Mouse (Mus musculus) heart, embryonic 13.5 days (tissue): ENCODE results near the gene Plpp3. TPM values are rescaled to one million over a fixed set of nuclear protein-coding genes. Genes with fewer than 3 reads are reported as not detected.
"Not testable (repeated sequence)": the region's sequence is repeated elsewhere in the genome, so short reads cannot be mapped to it uniquely, and the experiment has no call there.

Experiments used
- ATAC-seq: fragments of 200-750 bp; cut with Nextera tagmentation; 2 replicates; pipeline ENCODE4 v1.8.0; 2017; ENCODE audit warnings: moderate TSS enrichment; ENCODE audit not compliant: insufficient number of reproducible peaks, low FRiP score, low TSS enrichment; ENCODE audit errors: extremely low read depth
- H3K27ac ChIP-seq: fragments of 300-500 bp; sonication (generic); replicated peaks from 2 replicates; pipeline ENCODE4 v1.5.1; 2015; ENCODE audit warnings: moderate library complexity, mild to moderate bottlenecking, inconsistent platforms
- H3K27me3 ChIP-seq: fragments of 300-500 bp; sonication (generic); replicated peaks from 2 replicates; pipeline ENCODE4 v1.6.1; 2015; ENCODE audit warnings: mild to moderate bottlenecking, inconsistent platforms
- H3K36me3 ChIP-seq: fragments of 300-500 bp; sonication (generic); 2 replicates; pipeline ENCODE4 v1.6.1; 2015; ENCODE audit warnings: mild to moderate bottlenecking, inconsistent platforms
- H3K4me1 ChIP-seq: fragments of 300-500 bp; sonication (generic); 2 replicates; pipeline ENCODE4 v1.6.1; 2015; ENCODE audit warnings: inconsistent platforms
- H3K4me2 ChIP-seq: fragments of 300-500 bp; sonication (generic); 2 replicates; pipeline ENCODE4 v1.6.1; 2015; ENCODE audit warnings: inconsistent platforms, mild to moderate bottlenecking, moderate library complexity
- H3K4me3 ChIP-seq: fragments of 300-500 bp; sonication (generic); 2 replicates; pipeline ENCODE4 v1.5.1; 2015; ENCODE audit warnings: moderate library complexity, mild to moderate bottlenecking, inconsistent platforms
- H3K9ac ChIP-seq: fragments of 300-500 bp; sonication (generic); 2 replicates; pipeline ENCODE4 v1.6.1; 2015; ENCODE audit warnings: inconsistent platforms, mild to moderate bottlenecking, moderate library complexity
- H3K9me3 ChIP-seq: fragments of 300-500 bp; sonication (generic); 2 replicates; pipeline ENCODE4 v1.6.1; 2016; ENCODE audit warnings: inconsistent platforms
- WGBS: fragments of 180-500 bp; shearing (Covaris S2); methylation state at CpG from one replicate; pipeline ENCODE4 v1.1.7; 2015; ENCODE audit warnings: mixed read lengths; 5-methylcytosine and 5-hydroxymethylcytosine counted together
- polyA plus RNA-seq: library from polyadenylated mRNA; unstranded; fragments of >200 nt; fragmentation: Nextera tagmentation; extraction: Ambion mirVana; gene quantifications from 2 replicates; pipeline ENCODE4 v1.2.1, GENCODE M21; 2015

Plpp3 gene
- polyA plus RNA-seq, 1 experiment from 2014 or later, result 31.2 TPM

GRCm38 (mm10) chr4:105262358-105262757 lies 105.2 kb downstream of the Plpp3 start:
- 66% methylated on average over 12 of the region's 12 CpGs for WGBS
- no peaks in the 10 kb centered on the region for H3K9me3 ChIP-seq
- no peak overlapping the region for H3K27ac ChIP-seq
- no peak overlapping the region for H3K4me2 ChIP-seq
- ATAC-seq, result no peak
- no peak overlapping the region for H3K4me3 ChIP-seq
- no peak overlapping the region for H3K9ac ChIP-seq
- no peaks in the 10 kb centered on the region for H3K36me3 ChIP-seq
- H3K27me3 ChIP-seq, result no peaks in the 10 kb centered on the region
- H3K4me1 ChIP-seq, result peaks cover 31% of the 10 kb centered on the region

DNA sequence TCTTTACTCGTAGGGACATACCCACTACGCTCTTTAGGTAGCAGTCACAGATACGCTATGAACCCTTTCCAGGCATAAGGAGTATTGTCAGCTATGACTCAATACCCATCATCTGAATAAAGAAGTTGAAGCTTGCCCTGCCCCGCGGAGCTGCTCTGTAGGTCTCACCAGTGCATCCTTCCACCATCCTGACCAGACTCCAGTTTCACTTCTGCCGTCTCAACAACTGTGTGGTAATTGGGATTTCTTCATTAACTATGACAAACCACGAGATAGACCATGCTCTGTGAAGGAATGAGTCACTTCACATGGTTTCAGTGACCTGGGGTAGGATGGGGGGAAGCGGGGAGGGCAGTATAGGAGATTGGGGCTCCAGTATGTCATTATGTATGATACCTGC lies 106.5 kb downstream of the Plpp3 start:
- no peak for ATAC-seq
- H3K36me3 ChIP-seq, result no peaks in the 10 kb centered on the region
- WGBS, result 88% methylated on average over 8 of the region's 8 CpGs

GRCm38 (mm10) chr4:105265041-105265440 lies 107.9 kb downstream of the Plpp3 start:
- ATAC-seq, result no peak
- H3K36me3 ChIP-seq, result no peaks in the 10 kb centered on the region
- no peaks in the 10 kb centered on the region for H3K9me3 ChIP-seq
- H3K4me3 ChIP-seq, result no peak overlapping the region
- H3K9ac ChIP-seq, result no peak overlapping the region
- no peak overlapping the region for H3K4me2 ChIP-seq
- no peak overlapping the region for H3K27ac ChIP-seq
- peaks cover 21% of the 10 kb centered on the region for H3K4me1 ChIP-seq
- H3K27me3 ChIP-seq, result no peaks in the 10 kb centered on the region
- WGBS, result 78% methylated on average over 8 of the region's 8 CpGs

More for the DNA sequence above, 106.5 kb downstream of the Plpp3 start:
- no peak overlapping the region for H3K27ac ChIP-seq
- H3K9me3 ChIP-seq, result no peaks in the 10 kb centered on the region
- no peak overlapping the region for H3K4me2 ChIP-seq
- no peak overlapping the region for H3K9ac ChIP-seq
- peaks cover 21% of the 10 kb centered on the region for H3K4me1 ChIP-seq
- H3K27me3 ChIP-seq, result no peaks in the 10 kb centered on the region
- no peak overlapping the region for H3K4me3 ChIP-seq

GRCm38 (mm10) chr4:105265678-105266077 lies 108.5 kb downstream of the Plpp3 start:
- H3K9ac ChIP-seq, result no peak overlapping the region
- no peaks in the 10 kb centered on the region for H3K9me3 ChIP-seq
- H3K36me3 ChIP-seq, result no peaks in the 10 kb centered on the region
- no peak overlapping the region for H3K4me3 ChIP-seq
- peaks cover 16% of the 10 kb centered on the region for H3K4me1 ChIP-seq
- ATAC-seq, result no peak
- H3K4me2 ChIP-seq, result no peak overlapping the region
- 66% methylated on average over 4 of the region's 4 CpGs for WGBS
- H3K27ac ChIP-seq, result no peak overlapping the region
- no peaks in the 10 kb centered on the region for H3K27me3 ChIP-seq

DNA sequence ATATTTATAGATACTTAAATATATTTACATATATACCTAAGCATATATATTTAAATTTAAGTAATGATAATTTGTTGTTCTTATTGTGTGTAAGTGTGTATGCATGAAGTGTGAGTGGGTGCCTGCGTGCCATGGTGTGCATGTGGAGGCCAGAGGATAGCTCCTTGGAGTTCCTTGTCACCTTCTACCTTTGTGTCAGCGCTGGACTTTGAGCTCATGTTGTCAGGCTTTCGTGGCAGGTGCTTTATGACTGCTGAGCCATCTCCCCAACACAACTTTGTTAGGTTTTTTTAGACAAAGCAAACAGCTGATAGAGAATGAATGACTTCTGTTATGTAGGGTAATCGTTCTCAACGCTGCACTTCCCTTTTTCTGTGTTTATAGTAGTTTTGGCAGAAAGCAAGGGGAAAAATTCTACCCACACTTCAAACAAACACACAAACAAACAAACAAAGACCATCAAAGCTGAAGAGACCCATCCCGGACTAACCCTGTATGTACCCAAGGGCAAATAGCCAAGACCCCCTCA lies 111.1 kb downstream of the Plpp3 start:
- Histone ChIP-seq H3K9ac (no peak overlapping the region), H3K4me2 (no peak overlapping the region), H3K4me3 (no peak overlapping the region), H3K27ac (no peak overlapping the region), H3K36me3 (no peaks in the 10 kb centered on the region), H3K9me3 (no peaks in the 10 kb centered on the region), H3K4me1 (no peaks in the 10 kb centered on the region), H3K27me3 (no peaks in the 10 kb centered on the region)
- no peak for ATAC-seq
- 78% methylated on average over 6 of the region's 6 CpGs for WGBS

- not testable (repeated sequence) for H3K9ac ChIP-seq, H3K36me3 ChIP-seq, H3K9me3 ChIP-seq, H3K4me2 ChIP-seq, ATAC-seq, H3K27me3 ChIP-seq, H3K4me3 ChIP-seq, H3K27ac ChIP-seq, H3K4me1 ChIP-seq
- WGBS, result 97% methylated on average over 6 of the region's 7 CpGs
These were observed 112.3 kb downstream of the Plpp3 start for GRCm38 (mm10) chr4:105269398-105269797.

GRCm38 (mm10) chr4:105271166-105271565 lies 114.0 kb downstream of the Plpp3 start:
- H3K9ac ChIP-seq, result no peak overlapping the region
- no peaks in the 10 kb centered on the region for H3K36me3 ChIP-seq
- H3K4me2 ChIP-seq, result no peak overlapping the region
- no peak overlapping the region for H3K27ac ChIP-seq
- H3K9me3 ChIP-seq, result no peaks in the 10 kb centered on the region
- ATAC-seq, result no peak
- H3K4me1 ChIP-seq, result peaks cover 11% of the 10 kb centered on the region
- whole genome bisulfite sequencing, result 73% methylated on average over 6 of the region's 6 CpGs
- H3K27me3 ChIP-seq, result no peaks in the 10 kb centered on the region
- H3K4me3 ChIP-seq, result no peak overlapping the region

DNA sequence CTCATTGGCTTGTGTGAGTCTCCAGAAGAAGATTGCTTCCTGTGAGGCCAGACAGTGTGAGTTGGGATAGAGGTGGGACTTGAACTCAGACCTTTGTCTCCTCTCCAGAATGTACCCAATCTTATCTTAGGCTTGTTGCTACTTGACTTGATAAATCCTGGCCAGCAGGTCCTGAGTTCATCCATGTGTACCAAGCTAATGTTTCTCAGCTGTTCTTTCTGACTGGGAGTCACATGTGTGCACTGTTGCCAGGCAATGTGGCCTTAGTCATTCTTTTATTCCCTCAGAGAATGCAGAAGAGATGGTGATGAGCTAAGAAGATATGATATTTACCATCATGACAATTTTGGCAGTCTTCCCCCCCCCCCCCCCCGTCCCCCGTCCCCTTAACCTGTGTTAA lies 115.9 kb downstream of the Plpp3 start:
- no peak for ATAC-seq
- Histone ChIP-seq H3K27ac (no peak overlapping the region), H3K9me3 (no peaks in the 10 kb centered on the region), H3K4me1 (peaks cover 19% of the 10 kb centered on the region), H3K4me3 (no peak overlapping the region), H3K4me2 (no peak overlapping the region), H3K36me3 (no peaks in the 10 kb centered on the region), H3K27me3 (no peaks in the 10 kb centered on the region), H3K9ac (no peak overlapping the region)
- 64% methylated on average over 2 of the region's 2 CpGs for WGBS

- H3K4me3 ChIP-seq, result no peak overlapping the region
- no peaks in the 10 kb centered on the region for H3K9me3 ChIP-seq
- H3K4me1 ChIP-seq, result peaks cover 24% of the 10 kb centered on the region
- WGBS, result 82% methylated on average over 4 of the region's 4 CpGs
- no peak overlapping the region for H3K9ac ChIP-seq
- H3K4me2 ChIP-seq, result no peak overlapping the region
- ATAC-seq, result no peak
- no peak overlapping the region for H3K27ac ChIP-seq
- H3K36me3 ChIP-seq, result no peaks in the 10 kb centered on the region
- no peaks in the 10 kb centered on the region for H3K27me3 ChIP-seq
These were observed 116.3 kb downstream of the Plpp3 start for GRCm38 (mm10) chr4:105273486-105273885.

DNA sequence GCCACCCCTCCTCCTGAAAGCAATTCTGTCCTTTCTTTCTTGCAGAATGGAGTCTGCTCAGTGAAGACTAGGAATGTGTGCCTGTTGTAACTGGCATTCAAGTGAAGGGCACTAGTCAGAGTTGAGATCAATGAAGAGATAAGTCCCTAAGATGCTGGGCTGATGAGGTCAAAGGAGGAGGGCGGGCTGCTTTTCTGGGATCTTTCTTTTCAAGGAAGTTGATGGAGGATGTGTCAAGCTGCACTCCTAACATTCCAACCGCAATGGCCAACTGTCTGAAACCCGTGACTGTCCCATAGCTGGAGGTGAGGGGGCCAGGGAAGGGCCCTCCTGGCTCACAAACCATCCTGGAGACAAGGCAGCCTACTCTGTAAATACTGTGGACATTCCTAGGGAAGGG lies 118.5 kb downstream of the Plpp3 start:
- Histone ChIP-seq H3K4me2 (no peak overlapping the region), H3K27me3 (no peaks in the 10 kb centered on the region), H3K4me1 (peaks cover 32% of the 10 kb centered on the region), H3K36me3 (no peaks in the 10 kb centered on the region), H3K4me3 (no peak overlapping the region), H3K27ac (no peak overlapping the region), H3K9ac (no peak overlapping the region), H3K9me3 (no peaks in the 10 kb centered on the region)
- ATAC-seq, result no peak
- 43% methylated on average over 3 of the region's 3 CpGs for whole genome bisulfite sequencing

- no peak overlapping the region for H3K4me2 ChIP-seq
- WGBS, result 26% methylated on average over 14 of the region's 14 CpGs
- no peak overlapping the region for H3K4me3 ChIP-seq
- H3K4me1 ChIP-seq, result peaks cover 32% of the 10 kb centered on the region
- H3K27me3 ChIP-seq, result no peaks in the 10 kb centered on the region
- H3K27ac ChIP-seq, result no peak overlapping the region
- H3K9ac ChIP-seq, result no peak overlapping the region
- H3K36me3 ChIP-seq, result no peaks in the 10 kb centered on the region
- H3K9me3 ChIP-seq, result no peaks in the 10 kb centered on the region
- no peak for ATAC-seq
These were observed 119.1 kb downstream of the Plpp3 start for GRCm38 (mm10) chr4:105276062-105276795.

DNA sequence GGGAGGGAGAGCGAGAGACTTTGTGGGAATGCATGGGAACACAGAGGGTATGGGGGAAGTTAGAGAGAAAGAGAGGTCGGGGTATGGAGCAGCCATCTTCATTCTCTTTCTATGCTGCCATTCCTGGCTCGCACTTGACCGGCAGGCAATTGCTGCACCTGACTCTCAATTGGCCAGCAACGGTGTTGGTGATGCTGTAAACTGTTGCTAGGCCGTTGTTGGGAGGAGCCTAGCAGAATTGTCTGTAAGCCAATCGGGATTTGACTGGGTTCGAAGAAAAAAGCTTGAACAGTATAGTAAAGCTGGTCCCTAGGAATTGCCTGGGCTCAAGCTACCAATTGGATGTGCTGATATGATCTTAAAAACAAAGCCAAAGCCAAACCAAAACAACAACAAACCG lies 121.0 kb downstream of the Plpp3 start:
- WGBS, result 74% methylated on average over 9 of the region's 9 CpGs
- no peak overlapping the region for H3K27ac ChIP-seq
- H3K9me3 ChIP-seq, result no peaks in the 10 kb centered on the region
- H3K4me2 ChIP-seq, result no peak overlapping the region
- H3K36me3 ChIP-seq, result no peaks in the 10 kb centered on the region
- peaks cover 51% of the 10 kb centered on the region for H3K4me1 ChIP-seq
- H3K4me3 ChIP-seq, result no peak overlapping the region
- H3K27me3 ChIP-seq, result no peaks in the 10 kb centered on the region
- no peak for ATAC-seq
- no peak overlapping the region for H3K9ac ChIP-seq
